Mouse (Mus musculus) CH12.LX (cell line): ENCODE results near the gene Cnnm2. TPM values are rescaled to one million over a fixed set of nuclear protein-coding genes. Genes with fewer than 3 reads are reported as not detected.

Experiments
- DNase-seq: peaks from one replicate; pipeline ENCODE4 v3.0.0-alpha.2; 2013; ENCODE audit errors: extremely low read depth
- H3K27ac ChIP-seq: 2 replicates; pipeline ENCODE4 v1.5.1; 2012; ENCODE audit warnings: low read depth, mild to moderate bottlenecking, control low read depth, moderate library complexity; ENCODE audit not compliant: insufficient read depth
- H3K27me3 ChIP-seq: replicated peaks from 2 replicates; pipeline ENCODE3; 2012; ENCODE audit warnings: inconsistent platforms
- H3K36me3 ChIP-seq, 2 experiments: replicated peaks in 1 of 2; 2 replicates each; pipeline versions ENCODE3 to v1.6.1; 2012; ENCODE audit warnings: inconsistent platforms in 1 of 2, low read length in 1 of 2, mild to moderate bottlenecking in 1 of 2, mixed read lengths in 1 of 2, moderate library complexity in 1 of 2; ENCODE audit not compliant: control insufficient read depth in 1 of 2, insufficient read depth in 1 of 2
- H3K4me1 ChIP-seq, 2 experiments: 2 replicates each; pipeline ENCODE4 v1.6.1; 2012; ENCODE audit warnings: inconsistent platforms in 1 of 2, moderate library complexity in 1 of 2; ENCODE audit not compliant: insufficient read depth in 2 of 2, control insufficient read depth in 1 of 2
- H3K4me2 ChIP-seq: 2 replicates; pipeline ENCODE4 v1.6.1; 2012; ENCODE audit warnings: low read depth, mild to moderate bottlenecking, control low read depth; ENCODE audit not compliant: poor library complexity, insufficient read depth, severe bottlenecking
- H3K4me3 ChIP-seq, 3 experiments: fragments of 150-350 bp in 1 of 3; sonication (generic) in 1 of 3; replicated peaks in 1 of 3; 2 replicates each; pipeline versions ENCODE3 to v1.5.1; 2011 to 2012; ENCODE audit warnings: low read depth in 2 of 3, low read length in 2 of 3, mild to moderate bottlenecking in 2 of 3, moderate library complexity in 2 of 3, control low read depth in 1 of 3, improper control_type of control experiment in 1 of 3, inconsistent platforms in 1 of 3, mixed read lengths in 1 of 3; ENCODE audit not compliant: poor library complexity in 1 of 3
- H3K79me2 ChIP-seq: replicated peaks from 2 replicates; pipeline ENCODE4 v1.6.1; 2012; ENCODE audit warnings: mild to moderate bottlenecking, moderate library complexity; ENCODE audit not compliant: control insufficient read depth, poor library complexity, insufficient read depth, severe bottlenecking; ENCODE audit errors: extremely low read depth
- H3K9ac ChIP-seq: 2 replicates; pipeline ENCODE4 v1.6.1; 2012; ENCODE audit warnings: low read depth, mild to moderate bottlenecking, control low read depth, moderate library complexity; ENCODE audit not compliant: insufficient read depth
- H3K9me3 ChIP-seq: replicated peaks from 2 replicates; pipeline ENCODE3; 2012; ENCODE audit warnings: low read length, inconsistent platforms, mixed read lengths
- BHLHE40 ChIP-seq: IDR thresholded peaks from 2 replicates; pipeline ENCODE4 v1.6.1; 2011; ENCODE audit warnings: mild to moderate bottlenecking, low read depth, low read length, improper control_type of control experiment
- ELF1 ChIP-seq: IDR thresholded peaks from 2 replicates; pipeline ENCODE4 v1.6.1; 2014; ENCODE audit warnings: low read depth, mild to moderate bottlenecking, inconsistent platforms, low read length, improper control_type of control experiment
- EP300 ChIP-seq: IDR thresholded peaks from 2 replicates; pipeline ENCODE4 v1.6.1; 2011; ENCODE audit warnings: low read length, improper control_type of control experiment
- ETS1 ChIP-seq: conservative IDR thresholded peaks from 2 replicates; pipeline ENCODE4 v1.6.1; 2012; ENCODE audit warnings: low read depth, mild to moderate bottlenecking, inconsistent platforms, low read length, improper control_type of control experiment, moderate library complexity
- HCFC1 ChIP-seq: IDR thresholded peaks from 2 replicates; pipeline ENCODE4 v1.6.1; 2012; ENCODE audit warnings: low read depth, mild to moderate bottlenecking, inconsistent platforms, low read length, improper control_type of control experiment
- JUN ChIP-seq: IDR thresholded peaks from 2 replicates; pipeline ENCODE4 v1.6.1; 2011; ENCODE audit warnings: low read depth, mild to moderate bottlenecking, low read length, improper control_type of control experiment, moderate library complexity; ENCODE audit not compliant: insufficient read depth
- MAFK ChIP-seq: IDR thresholded peaks from 2 replicates; pipeline ENCODE4 v1.6.1; 2011; ENCODE audit warnings: low read length, improper control_type of control experiment; ENCODE audit not compliant: insufficient replicate concordance
- MAX ChIP-seq: IDR thresholded peaks from 2 replicates; pipeline ENCODE4 v1.6.1; 2011; ENCODE audit warnings: low read length, improper control_type of control experiment
- MAZ ChIP-seq: IDR thresholded peaks from 2 replicates; pipeline ENCODE4 v1.6.1; 2012; ENCODE audit warnings: low read depth, mild to moderate bottlenecking, inconsistent platforms, low read length, improper control_type of control experiment, moderate library complexity
- MXI1 ChIP-seq: IDR thresholded peaks from 2 replicates; pipeline ENCODE4 v1.6.1; 2011; ENCODE audit warnings: mild to moderate bottlenecking, low read depth, low read length, improper control_type of control experiment
- NELFE ChIP-seq: IDR thresholded peaks from 2 replicates; pipeline ENCODE4 v1.6.1; 2011; ENCODE audit warnings: low read depth, low read length, improper control_type of control experiment
- PAX5 ChIP-seq: IDR thresholded peaks from 2 replicates; pipeline ENCODE4 v1.6.1; 2012; ENCODE audit warnings: low read length, inconsistent platforms, mixed read lengths
- POLR2A ChIP-seq: IDR thresholded peaks from 2 replicates; pipeline ENCODE4 v1.6.1; 2011; ENCODE audit warnings: low read depth, mild to moderate bottlenecking, improper control_type of control experiment, low read length
- RCOR1 ChIP-seq: conservative IDR thresholded peaks from 2 replicates; pipeline ENCODE4 v1.6.1; 2012; ENCODE audit warnings: low read depth, mild to moderate bottlenecking, inconsistent platforms, low read length, improper control_type of control experiment
- TBP ChIP-seq: conservative IDR thresholded peaks from 2 replicates; pipeline ENCODE4 v1.6.1; 2011; ENCODE audit warnings: low read depth, low read length, improper control_type of control experiment
- UBTF ChIP-seq: IDR thresholded peaks from 2 replicates; pipeline ENCODE4 v1.6.1; 2012; ENCODE audit warnings: low read depth, mild to moderate bottlenecking, inconsistent platforms, low read length, improper control_type of control experiment, moderate library complexity
- USF1 ChIP-seq: IDR thresholded peaks from 2 replicates; pipeline ENCODE4 v1.6.1; 2014; ENCODE audit warnings: low read depth, mild to moderate bottlenecking, inconsistent platforms, low read length, improper control_type of control experiment
- ZC3H11A ChIP-seq: IDR thresholded peaks from 2 replicates; pipeline ENCODE4 v1.6.1; 2012; ENCODE audit warnings: low read depth, mild to moderate bottlenecking, inconsistent platforms, low read length, improper control_type of control experiment
- ZKSCAN1 ChIP-seq: IDR thresholded peaks from 2 replicates; pipeline ENCODE4 v1.6.1; 2012; ENCODE audit warnings: low read depth, inconsistent platforms, low read length, improper control_type of control experiment, borderline replicate concordance
- ZNF384 ChIP-seq: IDR thresholded peaks from 2 replicates; pipeline ENCODE4 v1.6.1; 2012; ENCODE audit warnings: low read depth, low read length, improper control_type of control experiment, inconsistent platforms
- dilution Hi-C: fragments of 300-500 bp; cut with MboI; formaldehyde crosslinking; loops from 2 replicates; pipeline ENCODE4 v1.14.3; 2020; ENCODE audit warnings: low sequenced_read_pairs; ENCODE audit not compliant: extremely low pct_unique_long_range_greater_than_20kb, extremely low pct_ligation_motif_present
- in situ Hi-C: fragments of 300-500 bp; cut with MboI; formaldehyde crosslinking; loops from 3 replicates; pipeline ENCODE4 v1.14.3; 2019; ENCODE audit warnings: low sequenced_read_pairs, low pct_ligation_motif_present, low pct_unique_long_range_greater_than_20kb, mixed read lengths
- polyA plus RNA-seq: library from polyadenylated mRNA; unstranded; fragments of >175 nt; gene quantifications from 2 replicates; pipeline ENCODE4 v1.2.1, GENCODE M21; 2012; ENCODE audit warnings: low read depth; ENCODE audit not compliant: insufficient read length
- total RNA-seq, 2 experiments: library from RNA; depleted of rRNA; stranded (reverse); fragments of 300-350 nt in 1 of 2; fragments of >200 nt in 1 of 2; gene quantifications; 2 replicates each; pipeline ENCODE4 v1.2.3; 2012 to 2014

Gene Cnnm2
- total and polyA plus RNA-seq, 3 experiments, result 1.8 to 3.7 (median 2.6) TPM

DNA sequence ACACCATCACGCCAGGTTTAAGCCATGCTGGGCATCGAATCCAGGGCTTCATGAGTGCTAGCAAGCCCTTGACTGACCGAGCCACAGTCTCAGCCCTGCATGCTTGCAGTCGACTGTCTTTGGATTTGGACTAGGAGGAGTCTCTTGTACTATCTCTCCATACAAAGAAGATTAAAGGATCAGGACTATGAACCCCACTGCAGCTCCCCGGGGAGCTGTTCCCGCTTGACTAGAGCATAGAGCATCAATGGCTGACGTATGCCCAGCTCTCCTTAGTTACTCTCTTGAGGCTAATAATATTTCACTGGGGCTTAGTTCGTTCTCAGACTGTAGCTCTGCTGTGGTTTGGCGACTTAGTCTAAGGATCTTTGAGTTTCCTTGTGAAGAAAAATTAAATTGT, 40.9 kb downstream of the Cnnm2 start:
- H3K4me3 ChIP-seq, result no peak overlapping the region
- no peak overlapping the region for H3K27ac ChIP-seq
- dilution Hi-C loops (no loop called here), in situ Hi-C loops (loop anchor here (5.0 kb wide), 1 partner anchor 35 kb away; no protein-coding TSS in a partner anchor)
- H3K27me3 ChIP-seq, result no peaks in the 10 kb centered on the region
- no peaks in the 10 kb centered on the region for H3K4me1 ChIP-seq
- no peaks in the 10 kb centered on the region for H3K79me2 ChIP-seq
- H3K36me3 ChIP-seq, result no peaks in the 10 kb centered on the region
- no peak for DNase-seq
- TF ChIP-seq ZC3H11A (no peak), ELF1 (no peak), POLR2A (no peak), EP300 (no peak), MAX (no peak), MAFK (no peak)
- H3K4me2 ChIP-seq, result no peak overlapping the region
- no peak overlapping the region for H3K9ac ChIP-seq
- no peaks in the 10 kb centered on the region for H3K9me3 ChIP-seq

GRCm38 (mm10) chr19:46803732-46804131, 42.3 kb downstream of the Cnnm2 start:
- H3K9me3 ChIP-seq, result no peaks in the 10 kb centered on the region
- TF ChIP-seq MXI1, result no peak
- no peak for TF ChIP-seq ZNF384
- TF ChIP-seq MAFK, result no peak
- no peak for TF ChIP-seq ZC3H11A
- no peak for TF ChIP-seq USF1
- no peak for TF ChIP-seq ETS1
- no peak for TF ChIP-seq PAX5
- TF ChIP-seq RCOR1, result no peak
- TF ChIP-seq HCFC1, result no peak
- TF ChIP-seq NELFE, result no peak
- TF ChIP-seq ELF1, result no peak
- no peak for TF ChIP-seq JUN
- TF ChIP-seq UBTF, result no peak
- TF ChIP-seq TBP, result no peak
- TF ChIP-seq ZKSCAN1, result no peak
- TF ChIP-seq MAZ, result no peak
- TF ChIP-seq BHLHE40, result no peak
- H3K4me1 ChIP-seq, result no peaks in the 10 kb centered on the region
- no peak overlapping the region for H3K4me3 ChIP-seq
- H3K9ac ChIP-seq, result no peak overlapping the region
- DNase-seq, result no peak
- H3K79me2 ChIP-seq, result no peaks in the 10 kb centered on the region
- H3K27me3 ChIP-seq, result no peaks in the 10 kb centered on the region
- dilution Hi-C loops (no loop called here), in situ Hi-C loops (loop anchor here (5.0 kb wide), 1 partner anchor 34 kb away; no protein-coding TSS in a partner anchor)
- H3K27ac ChIP-seq, result no peak overlapping the region
- no peaks in the 10 kb centered on the region for H3K36me3 ChIP-seq
- no peak overlapping the region for H3K4me2 ChIP-seq
